Mouse (Mus musculus) megakaryocyte, embryonic 14.5 days (primary cell): ENCODE measurements at regions not wholly inside any gene's neighbourhood (a gene's known extent, or its start where the extent isn't known, plus 50 kb on each side); places are given as distances from the start of the nearest gene placed in this dataset.

Source experiments
- FLI1 ChIP-seq: IDR thresholded peaks from 2 replicates; pipeline ENCODE4 v1.6.1; 2012; ENCODE audit warnings: low read length, inconsistent platforms, mixed read lengths
- GATA1 ChIP-seq: IDR thresholded peaks from 3 replicates; pipeline ENCODE4 v1.6.1; 2012; ENCODE audit warnings: mixed read lengths, low read length, inconsistent platforms, borderline replicate concordance

DNA sequence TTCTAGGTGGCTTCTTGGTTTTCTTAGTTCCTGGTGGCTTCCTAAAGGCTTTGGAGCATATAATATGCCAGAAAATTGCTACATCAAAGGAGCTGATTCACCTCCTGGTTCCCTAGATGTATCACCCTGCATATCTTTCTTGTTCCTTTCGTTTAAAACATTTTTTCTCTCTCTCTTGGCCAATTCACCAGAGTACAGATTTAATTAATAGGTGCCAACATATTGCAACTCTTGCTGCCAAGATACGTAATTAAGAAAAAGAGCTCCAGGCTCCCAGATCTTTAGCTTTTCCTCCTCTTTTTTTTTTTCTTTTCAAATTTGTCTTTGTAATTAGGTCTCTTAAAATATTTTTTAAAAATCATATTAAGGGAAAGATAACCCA, 1714.4 kb upstream of the 5930422O12Rik start:
- TF ChIP-seq GATA1 (no peak), FLI1 (no peak)
